Mouse (Mus musculus) liver, embryonic 12.5 days (tissue): Measurements from ENCODE around the gene Vsir. TPM values are rescaled to one million over a fixed set of nuclear protein-coding genes. Genes with fewer than 3 reads are reported as not detected.

Source experiments
- ATAC-seq: fragments of 200-750 bp; cut with Nextera tagmentation; 2 replicates; pipeline ENCODE4 v1.8.0; 2017; ENCODE audit warnings: moderate number of reproducible peaks, mild to moderate bottlenecking, moderate library complexity
- H3K27ac ChIP-seq: fragments of 300-500 bp; sonication (generic); 2 replicates; pipeline ENCODE4 v1.5.1; 2016; ENCODE audit warnings: mild to moderate bottlenecking
- H3K27me3 ChIP-seq: fragments of 300-500 bp; sonication (generic); replicated peaks from 2 replicates; pipeline ENCODE4 v1.6.1; 2016; ENCODE audit warnings: mild to moderate bottlenecking, moderate library complexity
- H3K36me3 ChIP-seq: fragments of 300-500 bp; sonication (generic); 2 replicates; pipeline ENCODE4 v1.6.1; 2016; ENCODE audit warnings: mild to moderate bottlenecking, moderate library complexity
- H3K4me1 ChIP-seq: fragments of 300-500 bp; sonication (generic); 2 replicates; pipeline ENCODE4 v1.6.1; 2016
- H3K4me2 ChIP-seq: fragments of 300-500 bp; sonication (generic); 2 replicates; pipeline ENCODE4 v1.6.1; 2016; ENCODE audit warnings: mild to moderate bottlenecking, moderate library complexity
- H3K4me3 ChIP-seq: fragments of 300-500 bp; sonication (generic); 2 replicates; pipeline ENCODE4 v1.5.1; 2016; ENCODE audit warnings: mild to moderate bottlenecking, moderate library complexity
- H3K9ac ChIP-seq: fragments of 300-500 bp; sonication (generic); 2 replicates; pipeline ENCODE4 v1.6.1; 2016; ENCODE audit warnings: mild to moderate bottlenecking, moderate library complexity
- H3K9me3 ChIP-seq: fragments of 300-500 bp; sonication (generic); replicated peaks from 2 replicates; pipeline ENCODE4 v1.6.1; 2016; ENCODE audit warnings: mild to moderate bottlenecking, moderate library complexity
- WGBS: fragments of 180-500 bp; shearing (Covaris S2); methylation state at CpG from one replicate; pipeline ENCODE4 v1.1.7; 2016; ENCODE audit not compliant: insufficient replicate concordance; 5-methylcytosine and 5-hydroxymethylcytosine counted together
- polyA plus RNA-seq: library from polyadenylated mRNA; unstranded; fragments of >200 nt; fragmentation: Nextera tagmentation; extraction: Ambion mirVana; gene quantifications from 2 replicates; pipeline ENCODE4 v1.2.1, GENCODE M21; 2016

Vsir gene
- 3.5 and 3.9 TPM in 2 replicates for polyA plus RNA-seq

GRCm38 (mm10) chr10:60346701-60347405 is at the start of gene Vsir:
Gene Vsir (plus strand): TSS chr10:60346851.
- peak within 1 kb of the TSS; percentile 69 for H3K4me3 ChIP-seq
- H3K27ac ChIP-seq: peak within 1 kb of the TSS; percentile 76
- peaks cover 69% of the 10 kb centered on the region for H3K4me1 ChIP-seq
- peak within 1 kb of the TSS; percentile 90 for H3K4me2 ChIP-seq
- H3K9ac ChIP-seq: peak within 1 kb of the TSS; percentile 80
- 1% methylated on average over 37 of the region's 37 CpGs for WGBS
- H3K27me3 ChIP-seq: no peaks in the 10 kb centered on the region
- H3K9me3 ChIP-seq: no peaks in the 10 kb centered on the region
- ATAC-seq: peak; percentile 69
- no peaks in the 10 kb centered on the region for H3K36me3 ChIP-seq

GRCm38 (mm10) chr10:60299636-60300035 is 47.0 kb upstream of the Vsir start:
- Histone ChIP-seq H3K9me3 (no peaks in the 10 kb centered on the region), H3K27me3 (no peaks in the 10 kb centered on the region), H3K9ac (no peak overlapping the region), H3K36me3 (peaks cover 85% of the 10 kb centered on the region), H3K4me3 (no peak overlapping the region), H3K27ac (no peak overlapping the region), H3K4me2 (no peak overlapping the region), H3K4me1 (no peaks in the 10 kb centered on the region)
- no peak for ATAC-seq
- WGBS: 95% methylated on average over 12 of the region's 12 CpGs

DNA sequence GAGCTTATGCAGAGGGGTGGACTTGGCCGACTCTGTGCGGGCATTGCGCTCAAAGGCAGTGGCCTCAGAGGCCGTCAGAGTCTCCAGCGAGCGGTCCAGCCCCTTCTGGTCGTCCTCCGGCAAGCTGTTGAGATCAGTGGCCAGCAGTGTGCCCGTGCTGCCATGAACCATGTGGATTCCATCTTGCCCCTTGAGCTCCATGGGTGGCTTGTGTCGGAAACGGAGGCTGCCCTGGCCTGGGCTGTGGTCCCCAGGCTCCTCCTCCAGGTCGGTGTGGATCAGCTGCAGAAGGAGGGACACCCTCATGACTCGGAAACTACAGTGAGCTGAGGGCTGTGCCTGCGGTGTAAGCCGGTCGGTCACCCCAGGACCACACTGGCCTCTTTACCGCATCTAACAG is 43.2 kb upstream of the Vsir start:
- H3K4me2 ChIP-seq: no peak overlapping the region
- H3K9me3 ChIP-seq: no peaks in the 10 kb centered on the region
- H3K36me3 ChIP-seq: peaks cover 53% of the 10 kb centered on the region
- H3K4me1 ChIP-seq: no peaks in the 10 kb centered on the region
- no peak for ATAC-seq
- no peak overlapping the region for H3K4me3 ChIP-seq
- no peak overlapping the region for H3K9ac ChIP-seq
- WGBS: 86% methylated on average over 17 of the region's 17 CpGs
- no peaks in the 10 kb centered on the region for H3K27me3 ChIP-seq
- no peak overlapping the region for H3K27ac ChIP-seq

GRCm38 (mm10) chr10:60304854-60305628 is 41.6 kb upstream of the Vsir start:
- Histone ChIP-seq H3K9ac (no peak overlapping the region), H3K4me3 (no peak overlapping the region), H3K27me3 (no peaks in the 10 kb centered on the region), H3K4me1 (no peaks in the 10 kb centered on the region), H3K4me2 (no peak overlapping the region), H3K27ac (no peak overlapping the region), H3K36me3 (peaks cover 36% of the 10 kb centered on the region), H3K9me3 (no peaks in the 10 kb centered on the region)
- ATAC-seq: peak; percentile 42
- 54% methylated on average over 15 of the region's 15 CpGs for WGBS

DNA sequence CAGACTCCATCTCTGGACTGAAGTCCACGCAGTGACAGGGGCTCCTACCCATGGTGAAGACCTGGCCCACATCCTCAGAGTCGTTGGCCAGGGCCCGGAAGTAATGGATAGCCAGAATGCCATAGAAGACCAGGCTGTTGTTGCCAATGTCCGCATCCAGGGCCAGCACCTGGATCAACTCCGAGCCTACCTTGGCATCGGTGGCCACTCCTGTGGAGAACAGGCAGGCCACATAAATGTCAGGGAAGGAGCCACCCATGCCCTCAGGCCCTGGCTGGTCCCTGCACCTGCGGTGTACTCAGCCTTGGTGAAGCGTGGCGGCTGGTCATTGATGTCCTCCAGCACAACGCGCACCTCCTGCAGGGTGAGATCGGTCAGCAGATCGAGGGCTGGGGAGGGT is 36.0 kb upstream of the Vsir start:
- no peak for ATAC-seq
- Histone ChIP-seq H3K9ac (no peak overlapping the region), H3K9me3 (no peaks in the 10 kb centered on the region), H3K4me1 (no peaks in the 10 kb centered on the region), H3K36me3 (no peaks in the 10 kb centered on the region), H3K4me2 (no peak overlapping the region), H3K27me3 (no peaks in the 10 kb centered on the region), H3K27ac (no peak overlapping the region), H3K4me3 (no peak overlapping the region)
- 80% methylated on average over 13 of the region's 13 CpGs for WGBS

GRCm38 (mm10) chr10:60313606-60314005 is 33.0 kb upstream of the Vsir start:
- Histone ChIP-seq H3K9ac (no peak overlapping the region), H3K27ac (no peak overlapping the region), H3K4me2 (no peak overlapping the region), H3K36me3 (no peaks in the 10 kb centered on the region), H3K27me3 (no peaks in the 10 kb centered on the region), H3K4me3 (no peak overlapping the region), H3K9me3 (no peaks in the 10 kb centered on the region), H3K4me1 (no peaks in the 10 kb centered on the region)
- ATAC-seq: no peak
- WGBS: 70% methylated on average over 5 of the region's 5 CpGs

DNA sequence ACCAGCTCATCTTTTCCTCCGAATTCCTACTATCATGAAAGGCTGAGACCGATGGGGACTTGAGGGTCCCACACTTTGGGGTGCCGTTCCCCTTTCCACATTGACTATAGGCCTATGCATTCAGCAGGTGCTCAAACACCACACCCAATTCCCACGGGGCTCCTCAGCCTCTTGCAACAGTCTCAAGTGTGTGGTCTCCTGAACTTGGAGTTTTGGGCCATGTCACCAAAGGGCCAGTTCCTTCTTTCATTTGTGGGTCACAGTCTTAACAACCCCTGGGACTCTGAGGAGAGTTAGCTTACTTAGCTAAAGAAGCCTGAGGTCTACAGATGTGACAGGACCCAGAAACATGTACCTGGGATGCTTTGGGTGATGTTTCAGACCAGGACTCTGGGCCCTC is 30.5 kb upstream of the Vsir start:
- no peaks in the 10 kb centered on the region for H3K9me3 ChIP-seq
- no peak overlapping the region for H3K4me2 ChIP-seq
- H3K9ac ChIP-seq: no peak overlapping the region
- no peak for ATAC-seq
- 63% methylated on average over 4 of the region's 4 CpGs for WGBS
- no peaks in the 10 kb centered on the region for H3K27me3 ChIP-seq
- H3K4me3 ChIP-seq: no peak overlapping the region
- H3K36me3 ChIP-seq: no peaks in the 10 kb centered on the region
- H3K4me1 ChIP-seq: no peaks in the 10 kb centered on the region
- H3K27ac ChIP-seq: no peak overlapping the region

GRCm38 (mm10) chr10:60328963-60329650 is 17.5 kb upstream of the Vsir start:
- no peak overlapping the region for H3K27ac ChIP-seq
- H3K4me2 ChIP-seq: no peak overlapping the region
- no peak for ATAC-seq
- no peaks in the 10 kb centered on the region for H3K36me3 ChIP-seq
- H3K27me3 ChIP-seq: no peaks in the 10 kb centered on the region; the same call in 1 of the 2 replicates
- 67% methylated on average over 11 of the region's 11 CpGs for WGBS
- H3K9ac ChIP-seq: no peak overlapping the region
- peaks cover 31% of the 10 kb centered on the region for H3K4me1 ChIP-seq
- no peaks in the 10 kb centered on the region for H3K9me3 ChIP-seq
- no peak overlapping the region for H3K4me3 ChIP-seq

GRCm38 (mm10) chr10:60334583-60334982 is 12.1 kb upstream of the Vsir start:
- 41% methylated on average over 7 of the region's 7 CpGs for WGBS
- ATAC-seq: no peak
- no peak overlapping the region for H3K27ac ChIP-seq

GRCm38 (mm10) chr10:60335021-60335420 is 11.6 kb upstream of the Vsir start:
- no peak for ATAC-seq

More at GRCm38 (mm10) chr10:60334583-60334982, 12.1 kb upstream of the Vsir start:
- Histone ChIP-seq H3K36me3 (no peaks in the 10 kb centered on the region), H3K27me3 (no peaks in the 10 kb centered on the region; the same call in 1 of the 2 replicates), H3K9ac (no peak overlapping the region), H3K4me3 (no peak overlapping the region), H3K9me3 (no peaks in the 10 kb centered on the region), H3K4me1 (peaks cover 23% of the 10 kb centered on the region), H3K4me2 (no peak overlapping the region)

DNA sequence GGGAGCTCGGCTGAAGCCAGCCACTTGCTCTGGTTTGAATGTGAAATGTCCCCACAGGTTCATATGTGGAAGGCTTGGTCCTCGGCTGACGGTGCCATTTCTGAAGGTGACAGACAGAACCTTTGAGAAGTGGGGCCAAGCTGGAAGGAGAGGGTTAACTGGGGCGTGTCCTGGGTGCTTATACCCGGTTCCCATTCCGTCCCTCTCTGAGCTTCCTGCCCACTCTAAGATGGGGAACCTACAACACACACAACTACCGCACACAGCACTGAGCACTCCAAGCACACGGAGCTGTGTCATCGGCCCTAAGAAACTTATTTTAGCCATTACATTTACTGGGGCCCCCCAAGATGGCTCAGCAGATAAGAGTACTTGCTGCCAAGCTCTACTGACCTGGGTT is 5.1 kb upstream of the Vsir start:
- no peak for ATAC-seq
- Histone ChIP-seq H3K36me3 (no peaks in the 10 kb centered on the region), H3K27ac (no peak overlapping the region), H3K4me1 (peaks cover 21% of the 10 kb centered on the region), H3K4me2 (no peak overlapping the region), H3K9me3 (no peaks in the 10 kb centered on the region), H3K27me3 (no peaks in the 10 kb centered on the region), H3K4me3 (no peak overlapping the region), H3K9ac (no peak overlapping the region)
- WGBS: 28% methylated on average over 9 of the region's 9 CpGs

More at GRCm38 (mm10) chr10:60335021-60335420, 11.6 kb upstream of the Vsir start:
- Histone ChIP-seq H3K9ac (no peak overlapping the region), H3K27ac (no peak overlapping the region), H3K27me3 (no peaks in the 10 kb centered on the region; the same call in 1 of the 2 replicates), H3K4me2 (no peak overlapping the region), H3K4me1 (peaks cover 18% of the 10 kb centered on the region), H3K9me3 (no peaks in the 10 kb centered on the region), H3K36me3 (no peaks in the 10 kb centered on the region), H3K4me3 (no peak overlapping the region)
- WGBS: 79% methylated on average over 4 of the region's 4 CpGs

GRCm38 (mm10) chr10:60344111-60344510 is 2.5 kb upstream of the Vsir start:
- no peak overlapping the region for H3K27ac ChIP-seq
- no peak overlapping the region for H3K4me2 ChIP-seq
- WGBS: 46% methylated on average over 3 of the region's 3 CpGs
- H3K27me3 ChIP-seq: no peaks in the 10 kb centered on the region
- ATAC-seq: no peak
- no peaks in the 10 kb centered on the region for H3K36me3 ChIP-seq
- H3K9me3 ChIP-seq: no peaks in the 10 kb centered on the region
- no peak overlapping the region for H3K9ac ChIP-seq
- peaks cover 47% of the 10 kb centered on the region for H3K4me1 ChIP-seq
- H3K4me3 ChIP-seq: no peak overlapping the region
